Mouse (Mus musculus) megakaryocyte progenitor cell, adult 5-6 weeks (primary cell): Measurements from ENCODE around the gene Grik5. TPM values are rescaled to one million over a fixed set of nuclear protein-coding genes. Genes with fewer than 3 reads are reported as not detected.

Experiments
- ATAC-seq: replicated peaks from 2 replicates; pipeline ENCODE4 v1.8.0; 2016; ENCODE audit warnings: mild to moderate bottlenecking, moderate TSS enrichment, inconsistent platforms; ENCODE audit not compliant: poor library complexity
- total RNA-seq, 2 experiments: library from RNA; stranded (forward) in 1 of 2; stranded (reverse) in 1 of 2; fragments of 157-497, 149-512 nt in 1 of 2; fragments of 200-1000 nt in 1 of 2; gene quantifications; 2 replicates each; pipeline versions ENCODE4 v1.2.3 to v1.2.4; 2015 to 2017

Gene Grik5
- total RNA-seq, 2 experiments from 2014 or later: 3.9 to 5.6 TPM

DNA sequence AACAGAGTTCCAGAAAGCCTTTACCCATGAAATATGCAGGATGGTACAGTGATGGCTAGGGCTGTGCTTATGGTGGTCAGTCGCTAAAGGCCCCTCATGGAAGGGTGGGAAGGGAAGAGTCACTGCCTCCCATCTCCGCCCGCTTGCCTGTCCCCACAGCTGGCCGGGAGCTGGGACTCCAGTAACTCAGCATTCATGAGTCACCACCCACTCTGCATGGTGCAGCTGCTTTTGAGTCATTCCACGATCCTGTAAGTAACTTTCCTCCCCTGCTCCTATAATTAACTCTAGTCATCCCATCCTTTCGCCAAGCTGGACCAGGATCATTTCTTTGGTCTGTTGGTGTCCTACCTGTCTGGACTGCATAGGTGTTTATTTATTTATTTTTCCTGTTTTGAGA lies 79.1 kb downstream of the Grik5 start:
- no peak for ATAC-seq

DNA sequence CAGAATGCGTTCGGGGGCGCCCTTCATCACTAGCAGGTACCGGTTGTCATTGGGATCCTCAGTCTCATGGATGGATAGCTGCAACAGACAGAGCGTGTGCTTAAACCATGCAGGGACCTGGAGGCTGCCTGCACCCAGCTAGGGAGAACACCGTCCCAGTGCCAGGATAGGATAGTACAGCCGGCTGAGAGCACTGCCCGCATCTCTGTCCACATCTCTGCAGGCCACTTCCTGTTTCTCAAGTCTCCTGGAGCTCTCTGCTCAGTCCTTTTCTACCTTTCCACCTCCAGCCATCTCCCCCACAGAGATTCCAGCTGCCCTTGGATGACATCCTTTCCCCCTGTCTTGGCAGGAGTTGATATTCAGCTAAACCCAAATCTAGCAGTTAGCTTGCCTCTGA lies 81.7 kb downstream of the Grik5 start:
- ATAC-seq: no peak

DNA sequence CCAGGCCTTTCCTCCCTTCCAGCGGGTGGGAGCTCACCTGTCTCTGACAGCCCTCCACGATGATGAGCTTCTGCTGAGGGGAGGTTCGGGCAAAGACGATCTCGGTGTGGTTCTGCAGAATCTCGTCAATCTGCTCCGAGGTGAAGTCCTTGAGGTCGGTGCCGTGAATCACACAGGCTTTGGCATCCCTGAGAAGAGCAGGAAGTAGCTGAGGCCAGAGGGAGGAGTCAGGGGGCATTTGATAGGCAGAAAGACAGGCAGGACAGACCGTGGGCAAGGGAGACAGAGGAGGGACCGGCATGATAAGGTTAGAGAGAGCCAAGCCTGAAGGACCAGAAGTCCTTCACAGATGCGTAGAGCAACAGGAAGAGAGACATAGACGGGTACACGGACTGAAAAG lies 84.2 kb downstream of the Grik5 start:
- no peak for ATAC-seq

DNA sequence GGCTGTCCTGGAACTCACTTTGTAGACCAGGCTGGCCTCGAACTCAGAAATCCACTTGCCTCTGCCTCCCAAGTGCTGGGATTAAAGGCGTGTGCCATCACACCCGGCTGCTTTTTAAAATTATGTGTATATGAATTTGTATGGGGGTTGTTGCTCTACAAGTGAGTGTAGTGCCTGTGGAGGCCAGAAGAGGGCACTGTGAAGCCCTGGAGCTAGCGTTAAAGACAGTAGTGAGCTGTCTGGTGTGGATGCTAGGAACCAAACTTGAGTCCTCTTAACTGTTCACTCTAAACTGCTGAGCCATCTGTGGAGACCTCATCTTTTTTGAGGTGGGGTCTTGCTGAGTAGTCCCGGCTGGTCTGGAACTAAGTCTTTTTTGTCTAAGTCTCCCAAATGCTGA lies 86.3 kb downstream of the Grik5 start:
- 0 out of 2 replicates have a peak, but pooled peaks have one; percentile 48 for ATAC-seq

DNA sequence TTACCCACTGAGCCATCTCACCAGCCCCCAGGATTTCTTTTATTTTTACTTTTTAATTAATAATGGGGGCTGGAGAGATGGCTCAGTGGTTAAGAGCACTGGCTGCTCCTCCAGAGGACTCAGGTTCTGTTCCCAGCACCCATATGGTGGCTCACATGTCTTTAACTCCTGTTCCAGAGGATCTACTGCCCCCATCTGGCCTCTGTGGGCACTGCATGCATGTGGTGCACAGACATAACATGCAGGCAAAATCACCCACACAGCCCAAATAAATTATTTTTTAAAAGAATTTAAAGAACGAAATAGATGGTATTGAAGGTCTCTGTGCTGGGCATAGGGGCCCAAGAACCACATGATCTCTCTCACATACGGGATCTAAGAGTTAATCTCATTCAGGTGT lies 87.8 kb downstream of the Grik5 start:
- no peak for ATAC-seq

DNA sequence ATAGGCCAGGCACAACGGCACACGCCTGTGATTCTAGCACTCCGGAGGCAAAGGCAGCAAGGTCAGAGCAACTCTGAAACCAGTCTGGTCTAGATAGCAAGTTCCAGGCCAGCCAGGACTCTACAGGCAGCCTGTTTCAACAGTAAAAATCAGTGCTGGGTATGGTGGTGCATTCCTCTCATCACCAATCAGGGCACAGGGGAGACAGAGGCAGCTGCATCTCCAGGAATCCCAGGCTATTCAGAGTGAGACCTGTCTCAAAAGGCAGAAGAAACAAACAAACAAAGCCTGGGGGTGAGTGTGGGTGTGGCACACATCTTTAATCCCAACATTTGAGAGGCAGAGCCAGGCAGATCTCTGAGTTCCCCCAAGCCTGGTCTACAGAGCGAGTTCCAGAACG lies 88.8 kb downstream of the Grik5 start:
- no peak for ATAC-seq

DNA sequence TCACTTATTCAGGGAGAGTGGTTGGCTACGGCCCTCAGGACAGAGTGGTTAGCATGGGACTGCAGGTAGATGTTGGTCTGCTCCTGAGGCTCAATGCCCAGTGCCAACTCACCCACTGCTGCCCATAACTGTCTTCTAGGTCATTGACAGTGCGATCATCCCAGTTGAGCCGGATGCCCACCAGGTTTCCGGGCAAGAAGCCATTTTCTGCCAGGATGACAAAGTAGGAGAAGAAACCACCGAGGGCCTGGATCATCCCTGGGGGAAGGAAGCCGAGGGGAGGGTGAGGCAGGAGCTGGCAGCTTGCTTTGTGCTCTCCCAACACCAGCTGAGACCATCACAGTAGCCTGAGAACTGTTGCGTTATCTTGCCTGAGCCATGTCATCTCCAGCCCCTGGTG lies 91.7 kb downstream of the Grik5 start:
- ATAC-seq: no peak

DNA sequence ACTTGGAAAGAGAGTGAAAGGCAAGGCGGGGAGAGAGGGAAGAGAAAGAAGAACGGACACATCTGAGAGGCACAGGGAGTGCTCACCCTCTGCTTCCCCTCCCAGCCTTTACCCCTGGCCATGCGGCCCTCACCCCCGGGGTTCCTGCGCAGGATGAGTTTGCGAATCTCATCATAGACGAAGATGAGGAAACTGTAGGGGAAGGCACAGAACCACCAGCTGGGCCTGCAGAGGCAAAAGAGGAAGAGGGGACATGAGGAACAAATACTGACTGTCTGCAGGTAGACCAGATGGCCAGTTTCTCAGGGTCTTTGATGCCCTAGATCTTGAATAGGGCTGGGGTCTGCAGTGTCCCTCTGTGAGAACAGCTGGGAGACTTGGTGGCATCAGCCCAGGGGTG lies 93.4 kb downstream of the Grik5 start:
- ATAC-seq: peak; percentile 85

DNA sequence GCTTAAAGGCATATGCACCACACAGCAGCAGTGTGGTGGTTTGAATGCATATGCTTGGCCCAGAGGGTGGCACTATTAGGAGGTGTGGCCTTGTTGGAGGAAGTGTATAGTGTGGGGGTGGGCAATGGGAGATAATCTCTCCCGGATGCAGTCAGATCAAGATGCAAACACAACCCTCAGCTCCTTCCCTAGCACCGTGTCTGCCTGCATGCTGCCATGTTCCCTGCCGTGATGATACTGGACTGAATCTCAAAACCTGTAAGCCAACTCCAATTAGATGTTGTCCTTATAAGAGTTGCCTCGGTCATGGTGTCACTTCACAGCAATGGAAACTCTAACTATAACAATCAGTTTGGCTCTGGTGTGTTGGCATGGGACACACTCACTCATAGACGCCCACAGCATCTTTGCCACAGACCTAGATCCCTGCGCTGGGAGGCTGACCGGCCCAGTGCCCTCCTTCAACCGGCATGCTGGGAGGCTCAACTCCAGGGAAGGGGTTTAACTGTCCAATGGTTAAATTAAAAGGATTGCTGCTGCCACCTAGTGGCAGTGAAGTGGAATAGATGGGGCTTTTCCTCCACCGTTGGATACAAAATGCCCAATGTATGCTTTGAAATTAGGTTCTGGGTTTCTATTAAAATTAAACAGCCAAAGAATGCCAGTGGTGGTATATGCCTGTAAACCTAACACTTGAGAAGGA lies 97.1 kb downstream of the Grik5 start:
- ATAC-seq: peak; percentile 36

DNA sequence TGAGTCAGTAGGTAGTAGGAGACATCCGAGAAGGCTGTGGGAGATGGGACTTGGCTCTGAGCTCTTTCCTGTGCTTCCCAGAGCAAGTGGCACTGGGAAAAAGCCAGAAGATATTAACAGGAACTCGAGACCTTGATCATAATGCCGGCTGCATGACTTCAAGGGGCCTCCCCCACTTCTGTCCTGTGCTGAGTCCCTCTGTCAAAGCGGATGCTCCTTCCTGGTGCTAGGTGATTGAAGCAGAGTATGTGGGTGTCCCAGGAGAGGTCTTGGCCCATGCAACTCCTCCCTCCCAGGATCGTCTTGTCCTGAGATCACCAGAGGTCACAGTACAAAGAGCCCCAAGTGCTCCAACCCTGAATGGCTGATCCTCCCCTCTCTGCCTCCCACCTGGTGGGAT lies 98.2 kb downstream of the Grik5 start:
- ATAC-seq: no peak

DNA sequence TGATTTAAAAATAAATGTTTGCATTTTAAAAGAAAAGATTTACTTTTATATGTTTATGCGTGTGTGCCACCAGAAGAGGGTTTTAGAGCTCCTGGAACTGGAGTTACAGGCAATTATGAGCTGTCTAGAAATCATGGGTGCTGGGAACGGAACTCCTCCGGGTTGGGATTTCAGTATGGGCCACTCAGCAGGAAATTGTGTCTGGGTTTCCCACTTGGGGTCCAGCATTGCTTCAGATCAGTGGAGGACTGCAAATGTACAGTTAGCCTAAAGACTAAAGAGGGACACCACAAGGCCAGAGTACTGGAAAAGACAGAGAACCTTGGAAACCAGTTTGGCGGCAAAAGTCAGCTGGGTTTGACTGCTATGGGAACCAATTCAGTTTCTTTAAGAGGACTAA lies 98.9 kb downstream of the Grik5 start:
- no peak for ATAC-seq

DNA sequence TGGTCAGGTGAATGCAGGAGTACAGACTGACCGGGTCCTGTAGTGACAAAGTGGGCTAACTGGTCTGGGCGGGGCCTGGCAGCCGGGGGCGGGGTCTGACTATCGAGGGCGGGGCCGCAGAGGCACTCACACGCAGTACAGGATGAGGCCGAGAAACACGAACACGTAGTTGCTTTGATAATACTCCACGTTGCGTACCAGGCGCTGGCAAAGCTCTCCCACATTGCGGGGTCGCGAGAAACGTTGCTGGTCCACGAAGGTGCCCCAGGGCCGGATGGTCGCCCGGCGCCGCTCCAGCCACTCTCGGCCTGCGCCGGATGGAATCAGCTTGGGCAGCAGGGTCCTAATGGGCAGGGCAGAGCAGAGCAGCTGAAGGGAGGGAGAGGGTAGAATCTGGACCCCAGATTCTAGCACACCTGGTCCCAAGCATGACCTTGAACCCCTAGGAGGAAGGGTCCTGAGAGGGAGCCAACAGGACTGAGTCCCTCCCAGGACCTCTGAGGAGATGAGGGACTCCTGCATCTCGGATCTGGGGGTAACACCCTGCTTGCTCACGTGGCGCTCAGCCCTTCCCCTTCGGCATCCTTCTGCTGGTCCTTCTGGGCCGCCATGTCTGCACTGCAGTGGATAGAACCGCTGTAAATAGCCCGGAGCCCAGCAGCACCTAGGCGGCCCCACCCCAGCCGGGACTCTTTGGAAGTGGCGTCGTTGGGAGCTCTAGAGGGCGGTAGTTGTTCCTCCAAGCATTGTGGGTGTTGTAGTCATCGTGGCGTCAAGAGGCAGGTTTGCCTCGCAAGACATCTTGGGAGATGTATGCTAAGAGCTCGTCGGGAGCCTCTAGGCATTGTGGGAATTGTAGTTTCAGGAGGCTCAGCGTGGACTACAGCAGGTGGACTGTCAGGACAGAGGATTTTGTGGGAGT lies 99.9 kb downstream of the Grik5 start, which contains the start of gene Rabac1:
Gene Rabac1, minus strand, starts transcription at position 783 of the 922 bp plus-strand sequence.
- peak; percentile 88 for ATAC-seq

DNA sequence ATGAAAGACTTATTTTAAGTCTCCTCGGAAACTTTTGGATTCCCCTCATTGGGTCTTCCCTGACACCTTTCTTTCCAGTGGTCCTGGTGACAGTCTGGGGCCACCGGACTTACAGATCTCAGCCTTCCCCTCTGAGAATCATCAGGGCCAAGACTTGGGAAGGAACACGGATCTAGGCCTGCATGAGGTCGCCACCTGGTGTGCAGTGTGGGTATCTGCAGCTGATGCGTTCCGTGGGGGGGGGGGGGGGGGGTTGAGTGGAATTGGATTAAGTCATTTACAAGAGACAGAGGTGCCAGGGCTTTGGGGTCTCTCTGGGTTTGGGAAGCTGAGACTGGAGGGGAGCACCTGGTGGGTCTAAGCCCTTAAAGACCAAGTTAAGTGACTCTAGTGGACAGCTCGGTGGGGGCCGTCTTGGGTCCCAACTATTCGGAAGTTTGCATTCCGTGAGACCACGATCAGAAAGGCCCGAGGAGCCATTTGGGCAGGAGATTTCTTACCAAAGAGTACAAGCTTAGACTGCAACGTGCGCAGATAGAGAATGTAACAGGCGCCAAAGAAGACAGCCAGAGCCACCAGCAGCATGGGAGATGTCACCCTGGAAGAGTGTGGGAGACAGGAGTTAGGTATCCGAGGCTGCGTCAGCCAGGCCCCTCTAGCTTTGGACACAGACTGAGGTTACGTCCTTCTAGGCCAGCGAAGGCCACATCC lies 100.7 kb downstream of the Grik5 start:
- ATAC-seq: peak; percentile 38

DNA sequence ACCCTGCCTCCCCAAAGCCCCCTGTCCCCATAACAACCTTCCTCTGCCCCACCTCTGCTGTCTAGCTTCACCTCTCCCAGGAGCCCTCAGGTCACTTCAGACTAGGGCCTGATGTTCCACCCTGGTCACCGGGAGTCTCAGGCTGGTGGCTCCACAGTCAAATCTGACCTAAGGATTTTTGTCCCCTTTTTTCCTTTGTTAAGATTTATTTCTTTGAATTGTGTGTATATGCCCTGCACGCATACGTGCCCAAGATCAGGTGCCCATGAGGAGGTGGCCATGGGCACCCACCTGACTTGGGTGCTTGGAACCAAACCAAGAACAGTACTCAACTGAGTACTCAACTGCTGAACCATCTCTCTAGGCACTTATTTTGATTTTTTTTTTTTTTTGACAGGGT lies 101.8 kb downstream of the Grik5 start:
- ATAC-seq: no peak

DNA sequence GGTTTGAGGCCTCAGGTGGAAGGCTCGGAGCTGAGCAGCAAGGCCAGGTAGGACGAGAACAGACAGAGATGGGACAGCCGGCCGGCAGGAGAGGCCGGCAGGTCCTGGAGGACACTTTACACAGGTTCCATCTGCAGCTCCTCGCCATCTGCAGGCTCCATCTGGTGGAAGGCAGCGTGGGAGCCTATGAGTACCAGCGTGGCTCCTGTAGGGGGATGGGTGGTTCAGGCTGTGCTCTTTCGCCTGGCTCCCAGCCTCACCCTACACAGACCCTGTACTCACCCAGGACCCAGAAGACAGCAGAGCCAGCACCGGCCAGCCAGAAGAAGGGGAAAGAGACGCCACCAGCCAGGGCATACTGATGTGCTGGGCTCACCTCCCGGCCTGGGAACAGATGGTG lies 102.3 kb downstream of the Grik5 start:
- no peak for ATAC-seq

DNA sequence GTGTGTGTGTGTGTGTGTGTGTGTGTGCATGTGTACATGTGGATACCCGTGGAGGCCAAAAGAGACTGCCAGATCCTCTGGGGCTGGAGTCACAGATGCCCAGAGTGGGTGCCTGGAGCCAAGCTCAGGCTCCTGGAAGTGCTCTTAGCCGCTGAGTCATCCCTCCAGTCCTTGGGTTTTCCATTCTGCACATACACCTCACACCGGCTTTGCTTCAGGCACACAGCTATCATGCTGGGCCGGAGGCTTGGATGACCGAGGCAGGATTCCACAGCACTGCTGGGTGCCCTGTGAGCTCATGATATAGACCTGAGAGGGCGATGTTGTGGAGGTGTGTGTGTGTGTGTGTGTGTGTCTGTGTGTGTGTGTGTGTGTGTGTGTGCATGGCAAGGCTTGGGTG lies 103.7 kb downstream of the Grik5 start:
- no peak for ATAC-seq

DNA sequence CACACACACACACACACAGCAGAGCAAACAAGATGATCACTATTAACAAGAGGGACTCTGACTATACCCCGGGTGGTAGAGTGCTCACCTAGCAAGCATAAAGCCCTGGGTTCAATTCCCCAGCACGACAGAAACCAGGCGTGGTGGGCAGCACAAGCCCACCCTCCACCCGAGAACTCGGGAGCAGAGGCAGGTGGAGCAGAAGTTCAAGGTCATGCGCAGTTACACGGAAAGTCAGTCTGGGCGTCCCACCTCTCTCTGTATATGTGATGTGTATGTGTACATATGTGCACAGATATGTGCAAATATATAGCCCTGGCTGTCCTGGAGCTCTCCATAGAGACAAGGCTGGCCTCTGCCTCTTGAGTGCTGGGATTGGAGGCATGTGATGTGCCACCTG lies 104.2 kb downstream of the Grik5 start:
- no peak for ATAC-seq

DNA sequence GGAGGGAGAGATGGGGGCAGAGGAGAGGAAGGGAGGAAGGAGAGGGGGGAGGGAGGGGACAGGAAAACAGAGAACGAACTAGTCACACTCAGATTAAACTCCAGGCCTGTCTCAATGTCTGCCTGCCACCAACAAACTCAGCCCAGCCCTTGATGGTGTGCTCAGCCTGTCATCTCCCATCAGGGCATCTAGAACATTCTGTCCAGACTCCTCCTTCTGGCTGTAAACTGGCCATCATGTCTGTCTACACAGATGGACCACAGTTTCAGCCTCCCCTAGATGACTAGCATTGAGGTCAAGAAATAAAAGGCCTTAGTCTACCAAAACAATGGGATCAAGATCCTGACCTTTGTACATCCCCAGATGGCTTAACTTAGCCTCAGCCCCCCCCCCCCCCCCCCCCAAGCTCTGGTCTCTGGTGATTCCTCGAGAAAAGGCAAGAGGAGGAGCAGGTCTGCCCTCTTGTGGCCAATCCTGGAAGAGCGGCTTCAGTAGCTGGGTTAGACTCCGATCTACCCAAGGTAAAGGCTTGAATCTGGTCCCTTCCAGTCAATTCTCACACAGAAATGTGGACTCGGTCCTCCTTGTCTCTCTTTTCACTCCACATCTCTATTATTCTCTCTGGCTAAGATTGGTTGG lies 107.1 kb downstream of the Grik5 start:
- peak; percentile 88 for ATAC-seq

DNA sequence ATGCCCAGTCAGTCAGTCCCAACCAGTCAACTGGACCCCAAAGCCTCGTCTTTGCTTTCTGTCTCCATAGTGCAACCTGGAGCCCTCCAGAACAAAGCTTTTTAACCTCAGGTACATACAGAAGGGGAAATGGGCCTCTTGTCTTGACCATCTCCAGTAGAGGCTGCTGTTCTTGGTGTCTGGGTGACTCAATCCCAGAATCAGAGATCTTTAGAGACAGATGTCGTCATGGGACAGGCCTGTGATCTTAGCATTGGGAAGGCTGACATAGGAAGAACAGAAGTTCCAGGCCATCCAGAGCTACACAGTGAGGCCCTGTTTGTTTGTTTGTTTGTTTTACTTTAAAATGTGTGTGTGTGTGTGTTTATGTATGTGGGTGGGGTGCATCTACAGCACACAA lies 107.9 kb downstream of the Grik5 start:
- no peak for ATAC-seq
